ENCODE assay signal across 8 mouse cellular contexts in genomic region chr4:117346025-117346424, GRCm38 (mm10).
DNase-seq lines count a peak whose midpoint lies in the region; ATAC-seq and TF ChIP-seq lines count a peak whose summit lies in the region.

No protein-coding gene starts in this region.

- H3K9me3 ChIP-seq in liver, embryonic 14.5 days (ENCODE audit: control insufficient read depth, low read length) = no peaks in the 10 kb centered on the region

- H3K4me3 ChIP-seq in liver, embryonic 14.5 days (ENCODE audit: insufficient read depth in 1 of 2, low read depth in 2 of 2, low read length in 2 of 2) = no peak overlapping the region
- H3K4me3 ChIP-seq in spleen, adult 2 months (ENCODE audit: extremely low read depth, insufficient read depth, insufficient read length) = no peak overlapping the region

- H3K27ac ChIP-seq in liver, embryonic 14.5 days = no peak overlapping the region
- H3K27ac ChIP-seq in spleen, adult 2 months (ENCODE audit: insufficient read depth, low read length) = no peak overlapping the region

- no peaks in the 10 kb centered on the region for H3K27me3 ChIP-seq in liver, embryonic 14.5 days (ENCODE audit: control insufficient read depth, insufficient read depth, low read length)
- no peaks in the 10 kb centered on the region for H3K27me3 ChIP-seq in spleen, adult 2 months (ENCODE audit: control insufficient read depth, insufficient read depth, low read length)

- no peak overlapping the region for H3K4me2 ChIP-seq in liver, embryonic 14.5 days (ENCODE audit: low read depth)

- TF ChIP-seq CTCF in liver, embryonic 14.5 days (IDR thresholded peaks at IDR 0.05; ENCODE audit: low read depth) = peak; percentile 75
- TF ChIP-seq CTCF in spleen, adult 2 months (IDR thresholded peaks at IDR 0.05; ENCODE audit: extremely low read depth, insufficient read depth, insufficient read length, insufficient replicate concordance) = peak; percentile 18; the same call in 1 of the 2 replicates

- ATAC-seq in hematopoietic stem cell, adult 5-6 weeks (replicated peaks in 1 of 2; ENCODE audit: insufficient read depth in 1 of 2, low FRiP score in 2 of 2, low TSS enrichment in 1 of 2, low read depth in 1 of 2, poor library complexity in 2 of 2, severe bottlenecking in 2 of 2) = peak; percentile 50 to 71; a peak in 2 of 4 replicates
- ATAC-seq in liver, embryonic 14.5 days (ENCODE audit: insufficient read depth) = no peak

- intact Hi-C loops in gastrocnemius, postnatal 14 days (cut with DNase I; ENCODE audit: low total_unique reads) = loop anchor here (2.0 kb wide), 1 partner anchor 75 kb away; no protein-coding TSS in a partner anchor

- no peak overlapping the region for H3K9ac ChIP-seq in liver, embryonic 14.5 days (replicated peaks)

- WGBS in liver, embryonic 14.5 days (ENCODE audit: insufficient replicate concordance) = 41% methylated on average over 6 of the region's 6 CpGs
- WGBS in spleen, adult 2 months = 49% methylated on average over 6 of the region's 6 CpGs

- no peaks in the 10 kb centered on the region; a peak in 1 of 4 replicates for H3K4me1 ChIP-seq in liver, embryonic 14.5 days (replicated peaks; ENCODE audit: control insufficient read depth in 2 of 2, insufficient read depth in 2 of 2, low read length in 1 of 2)
- H3K4me1 ChIP-seq in spleen, adult 2 months (ENCODE audit: control insufficient read depth, insufficient read depth, insufficient read length) = no peaks in the 10 kb centered on the region

- DNase-seq in gastrocnemius, postnatal 25 days = peak; percentile 17
- no peak for DNase-seq in gastrocnemius, postnatal 14 days
- peak; percentile 22 to 28 for DNase-seq in B cell, adult 2 months
- peak; percentile 65 for DNase-seq in adrenal gland, adult 2 months
- peak in 2 of 3 experiments; percentile 15 to 23 for DNase-seq in liver, embryonic 14.5 days (ENCODE audit: low read depth in 3 of 3, low spot score in 3 of 3)
- peak in 1 of 2 experiments; percentile 9 for DNase-seq in spleen, adult 2 months (ENCODE audit: low read depth in 1 of 2, low spot score in 2 of 2)
- DNase-seq in right cerebral cortex, postnatal 14 days = no peak

- no peak for TF ChIP-seq EP300 in liver, embryonic 14.5 days (IDR thresholded peaks at IDR 0.05; ENCODE audit: low read depth)

- no peak for TF ChIP-seq POLR2A in spleen, adult 2 months (IDR thresholded peaks at IDR 0.05; ENCODE audit: low read depth, low read length)

- H3K36me3 ChIP-seq in liver, embryonic 14.5 days (replicated peaks; ENCODE audit: control insufficient read depth, insufficient read depth, low read depth) = no peaks in the 10 kb centered on the region
- H3K36me3 ChIP-seq in spleen, adult 2 months (ENCODE audit: control insufficient read depth, insufficient read depth, low read length) = no peaks in the 10 kb centered on the region

Comparison
In these comparisons a context has a peak if more than half of its experiments do, and no peak if none do; other contexts are left out.
1. DNase-seq: peak in gastrocnemius, postnatal 25 days (single experiment), B cell, adult 2 months (2 of 2), adrenal gland, adult 2 months (single experiment) and liver, embryonic 14.5 days (2 of 3); none in gastrocnemius, postnatal 14 days (single experiment) and right cerebral cortex, postnatal 14 days (single experiment).